Mouse (Mus musculus): Measurements from ENCODE around the gene Wwox.

DNA sequence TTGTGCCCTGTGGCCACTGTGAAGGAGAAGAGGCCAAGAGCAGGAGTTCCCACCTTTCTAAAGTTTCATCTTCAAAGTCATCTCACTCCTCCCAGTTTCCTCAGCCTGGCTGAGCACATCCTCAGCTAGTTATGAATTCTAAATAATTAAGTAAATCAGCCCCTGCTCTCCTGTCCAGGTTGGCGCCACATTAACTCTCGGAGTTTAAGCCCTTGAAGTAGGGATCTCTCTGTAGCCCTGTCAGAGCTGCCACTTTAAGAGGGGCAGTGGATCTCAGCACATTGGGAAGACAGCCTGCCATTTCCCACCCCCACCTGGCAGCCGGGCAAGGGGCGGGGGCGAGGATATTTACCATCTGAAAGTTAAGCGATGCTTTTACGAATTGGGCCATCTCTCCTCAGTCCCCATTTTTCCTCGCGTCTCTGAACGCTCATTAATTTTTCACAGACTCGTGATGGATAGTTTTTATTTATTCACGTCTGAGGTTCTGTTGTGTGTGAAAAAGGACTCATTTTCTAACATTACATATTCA, 150.9 kb downstream of the Wwox start:
- TF ChIP-seq CTCF (IDR thresholded peaks at IDR 0.05; ENCODE audit: control insufficient read depth, insufficient read depth, insufficient replicate concordance, low read depth, low read length) (no peak), POLR2A (IDR thresholded peaks at IDR 0.05; ENCODE audit: control insufficient read depth, low read depth, low read length) (no peak)
